Mouse (Mus musculus): ENCODE results near the gene Sox9.

DNA sequence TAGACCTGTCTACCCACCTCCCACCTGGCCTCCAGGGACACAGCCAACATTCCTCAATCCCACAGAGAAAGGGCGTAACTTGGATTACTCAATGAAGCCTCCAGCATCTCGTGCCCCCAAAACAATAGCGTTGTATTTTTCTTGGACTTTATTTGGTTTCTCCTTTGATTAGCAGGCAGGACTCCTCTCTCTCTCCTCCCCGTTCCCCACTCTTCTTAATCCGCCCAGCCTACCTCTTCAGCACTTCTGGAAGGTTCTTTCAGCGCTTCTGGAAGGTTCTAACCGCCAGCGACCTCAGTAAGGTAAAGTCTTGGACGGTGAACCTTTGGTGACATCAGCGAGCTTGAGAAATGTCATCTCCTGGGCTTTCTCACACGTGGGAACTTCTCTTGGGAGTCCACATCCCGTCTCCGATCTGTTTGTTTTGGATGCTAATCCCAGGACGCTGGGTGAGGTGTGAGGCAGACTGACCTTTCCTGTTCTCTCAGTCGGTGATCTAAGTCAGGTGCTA lies 14.4 kb upstream of the Sox9 start:
- TF ChIP-seq POLR2A (IDR thresholded peaks at IDR 0.05; ENCODE audit: extremely low read depth, insufficient read depth, low read length) (no peak), CTCF (IDR thresholded peaks at IDR 0.05; ENCODE audit: low read depth, low read length) (no peak)

Measured in liver, adult 2 months (tissue).